Mouse (Mus musculus): ENCODE results near the gene Atrn. TPM values are rescaled to one million over a fixed set of nuclear protein-coding genes. Genes with fewer than 3 reads are reported as not detected.
"Not testable (repeated sequence)": the region's sequence is repeated elsewhere in the genome, so short reads cannot be mapped to it uniquely, and the experiment has no call there.

The Atrn gene
- total RNA-seq, 2 experiments from 2014 or later, result 14.1 to 15.3 TPM

DNA sequence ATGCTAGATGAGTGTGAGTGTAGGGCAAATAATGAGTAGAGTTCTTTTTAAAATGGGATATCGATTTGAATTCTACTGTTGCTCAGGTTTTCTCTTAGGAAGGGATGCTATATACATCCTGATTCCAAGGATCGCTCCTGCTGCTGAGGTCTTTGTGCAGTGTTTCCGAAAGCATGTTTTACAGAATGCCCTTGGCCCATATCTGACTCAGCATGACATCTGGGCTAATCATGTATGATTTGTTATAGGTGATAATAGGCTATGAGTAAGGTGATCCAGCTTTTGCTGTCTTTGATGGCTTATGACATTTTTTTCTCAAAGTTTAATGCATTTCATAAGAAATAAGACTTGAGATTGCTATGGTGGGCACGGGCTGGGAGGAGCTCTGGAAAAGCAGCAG, 66.1 kb downstream of the Atrn start:
- intact Hi-C loops (cut with DNase I), result no loop called here
- no peak for TF ChIP-seq CTCF (IDR thresholded peaks at IDR 0.05)
- no peak for DNase-seq
- Histone ChIP-seq H3K4me3 (no peak overlapping the region), H3K27ac (no peak overlapping the region)

DNA sequence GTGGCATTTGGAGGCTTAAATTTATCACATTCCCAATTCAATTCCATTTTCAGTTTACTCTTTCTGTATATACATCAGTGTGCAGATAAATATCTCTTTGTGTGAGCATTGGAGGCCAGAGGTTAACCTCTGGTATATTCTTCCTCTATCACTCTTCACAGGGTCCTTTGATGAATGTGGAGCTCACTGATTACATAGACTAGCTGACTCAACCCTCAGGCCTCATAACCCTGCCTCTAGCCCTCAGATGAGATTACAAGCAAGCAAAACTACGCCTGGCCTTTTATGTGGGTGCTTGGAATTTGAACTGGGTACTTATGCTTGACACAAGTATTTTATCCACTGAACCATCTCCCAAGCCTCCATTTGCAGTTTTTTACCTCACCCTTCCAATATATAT, 68.6 kb downstream of the Atrn start:
- intact Hi-C loops (cut with DNase I), result no loop called here
- no peak for TF ChIP-seq CTCF (IDR thresholded peaks at IDR 0.05)
- no peak overlapping the region for H3K4me3 ChIP-seq
- H3K27ac ChIP-seq, result no peak overlapping the region
- DNase-seq, result no peak

DNA sequence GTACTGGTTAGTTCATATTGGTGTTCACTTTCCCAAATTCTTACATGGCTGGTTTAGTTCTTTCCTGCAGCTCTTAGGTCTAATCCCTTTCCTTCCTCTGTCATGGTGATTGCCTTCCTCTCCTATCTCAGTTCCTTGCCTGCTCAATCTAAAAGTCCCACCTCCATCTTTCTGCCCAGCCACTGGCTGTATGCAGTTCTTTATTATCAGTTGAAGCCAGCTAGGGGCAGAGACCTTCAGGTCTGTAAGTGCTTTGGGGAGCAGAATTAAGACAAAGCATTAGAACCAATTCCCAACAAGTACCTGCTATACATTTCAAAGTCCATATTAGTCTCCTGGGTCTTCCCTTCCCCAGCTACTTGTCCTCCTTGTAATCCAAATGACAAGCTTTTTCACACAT, 71.3 kb downstream of the Atrn start:
- TF ChIP-seq CTCF (IDR thresholded peaks at IDR 0.05), result no peak
- H3K27ac ChIP-seq, result no peak overlapping the region

DNA sequence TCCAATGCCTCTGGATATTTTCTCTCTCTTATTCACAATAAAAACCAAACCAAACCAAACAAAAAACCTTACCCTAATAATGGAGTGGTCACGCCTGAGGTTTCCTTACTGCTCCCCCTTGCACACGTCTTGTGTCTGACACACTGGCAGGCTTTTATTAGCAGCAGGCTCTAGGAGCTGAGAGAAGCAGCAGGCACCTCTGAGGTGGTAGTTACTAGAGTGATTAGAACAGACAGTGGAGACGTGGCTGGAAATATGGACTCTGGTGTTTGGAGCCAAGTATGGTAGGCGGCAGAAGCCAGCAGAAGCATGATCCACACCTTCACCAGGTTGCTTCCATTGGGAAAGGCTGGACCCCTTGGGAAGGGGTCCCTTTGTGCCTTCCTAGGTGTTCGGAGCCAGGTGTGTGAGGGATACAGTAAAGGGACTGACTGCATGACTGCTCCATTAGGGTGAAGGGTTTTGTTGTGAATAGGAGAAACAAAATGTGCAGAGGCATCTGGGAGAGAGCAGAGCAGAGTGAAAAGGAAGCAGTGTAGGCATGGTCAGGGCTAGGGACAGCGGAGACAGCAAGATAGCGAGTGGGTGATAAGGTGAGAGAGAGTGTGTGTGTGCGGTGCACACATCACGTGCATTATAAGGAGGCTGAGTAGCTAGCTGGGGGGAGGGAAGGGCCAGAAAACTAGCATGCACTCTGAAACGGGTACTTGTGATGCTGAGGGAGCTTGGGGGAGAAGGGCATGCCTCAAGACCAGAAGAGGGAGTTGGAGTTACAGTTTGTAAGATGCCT, 72.0 kb downstream of the Atrn start:
- DNase-seq, result no peak
- no peak overlapping the region for H3K4me3 ChIP-seq
- no peak overlapping the region for H3K27ac ChIP-seq
- no peak for TF ChIP-seq CTCF (IDR thresholded peaks at IDR 0.05)
- intact Hi-C loops (cut with DNase I), result no loop called here

More for the DNA sequence above, 71.3 kb downstream of the Atrn start:
- no peak for DNase-seq
- no peak overlapping the region for H3K4me3 ChIP-seq
- intact Hi-C loops (cut with DNase I), result no loop called here

DNA sequence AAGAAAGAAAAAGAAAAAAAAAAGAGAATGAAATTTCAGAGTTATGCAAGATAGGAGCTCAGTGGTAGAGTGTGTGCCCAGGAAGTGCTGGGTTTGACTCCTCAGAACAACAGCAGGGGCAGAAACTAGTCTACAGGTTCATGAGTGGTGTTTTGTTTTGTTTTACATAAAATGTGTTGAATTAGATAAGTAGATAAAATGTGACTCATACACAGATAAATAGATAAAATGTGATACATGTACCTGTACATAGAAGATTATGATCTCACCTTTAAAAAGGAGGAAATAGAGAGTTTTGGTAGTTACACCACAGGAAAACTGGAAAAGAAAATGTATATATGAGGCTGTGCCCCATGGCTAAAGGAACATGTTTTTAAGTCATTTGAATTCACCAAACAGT, 72.8 kb downstream of the Atrn start:
- intact Hi-C loops (cut with DNase I), result no loop called here
- TF ChIP-seq CTCF (IDR thresholded peaks at IDR 0.05), result no peak
- Histone ChIP-seq H3K4me3 (no peak overlapping the region), H3K27ac (no peak overlapping the region)
- DNase-seq, result no peak

DNA sequence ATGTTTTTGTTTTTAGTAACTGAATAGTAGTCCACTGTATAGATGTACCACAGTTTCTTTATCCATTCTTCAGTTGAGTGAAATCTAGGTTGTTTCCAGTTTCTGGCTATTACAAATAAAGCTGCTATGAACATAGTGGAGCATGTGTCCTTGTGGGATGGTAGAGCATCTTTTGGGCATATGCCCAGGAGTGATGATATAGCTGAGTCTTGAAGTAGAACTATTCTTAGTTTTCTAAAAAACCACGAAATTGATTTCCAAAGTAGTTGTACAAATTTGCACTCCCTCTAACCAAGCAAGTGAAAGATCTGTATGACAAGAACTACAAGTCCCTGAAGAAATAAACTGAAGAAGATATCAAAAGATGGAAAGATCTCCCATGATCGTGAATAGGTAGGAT, 86.5 kb downstream of the Atrn start:
- intact Hi-C loops (cut with DNase I), result no loop called here
- Histone ChIP-seq H3K27ac (no peak overlapping the region), H3K4me3 (no peak overlapping the region)
- no peak for TF ChIP-seq CTCF (IDR thresholded peaks at IDR 0.05)
- no peak for DNase-seq

DNA sequence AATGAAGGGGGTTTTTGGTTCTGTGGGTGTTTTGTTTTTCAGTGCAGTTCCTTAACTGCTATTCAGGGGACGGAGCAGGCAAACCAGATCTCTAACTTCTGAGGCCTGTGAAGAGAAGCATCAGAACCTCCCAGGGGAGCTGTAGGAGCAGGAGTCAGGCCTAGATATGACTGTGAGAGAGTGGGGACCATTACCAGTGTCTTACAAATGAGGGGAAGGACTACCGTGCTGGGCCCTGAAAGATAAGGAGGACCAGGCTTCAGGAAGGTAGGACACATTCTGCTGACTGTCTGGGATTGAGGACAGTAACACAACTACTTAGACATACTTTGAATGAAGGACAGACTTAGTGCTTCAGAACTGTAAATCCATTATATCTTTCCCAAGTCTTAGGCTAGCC, 102.8 kb downstream of the Atrn start:
- no peak for DNase-seq
- intact Hi-C loops (cut with DNase I), result no loop called here
- Histone ChIP-seq H3K4me3 (no peak overlapping the region), H3K27ac (no peak overlapping the region)
- TF ChIP-seq CTCF (IDR thresholded peaks at IDR 0.05), result no peak

DNA sequence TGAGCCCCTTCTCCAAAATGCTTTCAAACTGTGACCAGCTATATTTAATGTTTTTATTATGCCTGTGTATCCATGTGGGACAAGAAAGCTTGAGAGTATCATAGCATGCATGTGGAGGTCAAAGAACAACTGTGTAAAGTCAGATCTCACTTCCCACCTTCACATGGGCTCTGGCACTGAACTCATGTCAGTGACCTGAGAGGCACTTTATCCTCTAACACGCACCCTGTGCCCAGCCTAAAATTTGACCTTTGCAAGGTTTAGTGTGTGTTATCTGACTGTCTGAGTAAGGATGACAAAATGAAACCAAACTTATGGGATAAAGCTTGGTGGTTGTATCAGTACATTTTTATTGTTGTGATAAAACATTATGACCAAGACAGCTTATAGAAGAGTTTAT, 104.3 kb downstream of the Atrn start:
- TF ChIP-seq CTCF (IDR thresholded peaks at IDR 0.05), result no peak
- H3K27ac ChIP-seq, result no peak overlapping the region
- no peak for DNase-seq
- no peak overlapping the region for H3K4me3 ChIP-seq
- intact Hi-C loops (cut with DNase I), result no loop called here

DNA sequence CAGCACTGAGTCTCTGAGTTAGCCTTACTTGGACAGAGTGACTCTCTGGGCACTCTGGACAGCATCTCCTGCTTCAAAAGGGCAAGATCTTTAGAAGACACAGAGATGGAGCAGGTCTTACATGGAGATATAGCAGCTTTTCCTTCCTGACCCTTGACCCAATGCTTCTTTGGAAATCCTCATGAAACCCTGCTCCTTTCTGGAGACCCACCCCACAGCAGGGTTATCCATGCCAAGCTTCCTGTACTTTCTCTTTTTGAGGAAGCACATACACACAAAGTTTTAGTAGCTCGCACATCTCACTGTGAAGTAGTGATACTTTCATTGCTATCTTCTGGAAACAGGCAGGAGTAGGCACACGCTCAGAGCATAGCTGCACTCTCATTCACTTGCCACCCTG, 118.9 kb downstream of the Atrn start:
- DNase-seq, result no peak
- Histone ChIP-seq H3K27ac (no peak overlapping the region), H3K4me3 (no peak overlapping the region)
- intact Hi-C loops (cut with DNase I), result no loop called here
- no peak for TF ChIP-seq CTCF (IDR thresholded peaks at IDR 0.05)

DNA sequence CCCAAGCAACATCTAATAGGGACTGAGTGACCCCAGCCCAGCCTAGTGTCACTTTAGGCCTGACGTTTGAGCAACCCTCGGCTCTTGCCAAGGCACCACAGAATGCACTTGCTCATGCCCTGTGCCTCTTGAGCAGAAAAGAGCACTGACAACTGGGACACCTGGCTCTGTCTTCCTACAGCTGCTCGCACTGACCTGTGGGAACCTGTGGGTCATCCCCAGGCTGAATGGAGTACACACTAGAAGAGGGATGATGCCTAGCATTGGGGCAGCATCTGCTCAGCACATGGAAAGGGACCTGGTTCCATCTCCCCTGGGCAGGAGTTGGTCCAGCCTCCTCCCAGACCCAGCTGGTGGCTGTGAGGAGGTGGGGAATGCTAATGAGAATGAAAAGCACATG, 120.6 kb downstream of the Atrn start:
- Histone ChIP-seq H3K27ac (no peak overlapping the region), H3K4me3 (no peak overlapping the region)
- DNase-seq, result no peak
- intact Hi-C loops (cut with DNase I), result no loop called here
- TF ChIP-seq CTCF (IDR thresholded peaks at IDR 0.05), result no peak

DNA sequence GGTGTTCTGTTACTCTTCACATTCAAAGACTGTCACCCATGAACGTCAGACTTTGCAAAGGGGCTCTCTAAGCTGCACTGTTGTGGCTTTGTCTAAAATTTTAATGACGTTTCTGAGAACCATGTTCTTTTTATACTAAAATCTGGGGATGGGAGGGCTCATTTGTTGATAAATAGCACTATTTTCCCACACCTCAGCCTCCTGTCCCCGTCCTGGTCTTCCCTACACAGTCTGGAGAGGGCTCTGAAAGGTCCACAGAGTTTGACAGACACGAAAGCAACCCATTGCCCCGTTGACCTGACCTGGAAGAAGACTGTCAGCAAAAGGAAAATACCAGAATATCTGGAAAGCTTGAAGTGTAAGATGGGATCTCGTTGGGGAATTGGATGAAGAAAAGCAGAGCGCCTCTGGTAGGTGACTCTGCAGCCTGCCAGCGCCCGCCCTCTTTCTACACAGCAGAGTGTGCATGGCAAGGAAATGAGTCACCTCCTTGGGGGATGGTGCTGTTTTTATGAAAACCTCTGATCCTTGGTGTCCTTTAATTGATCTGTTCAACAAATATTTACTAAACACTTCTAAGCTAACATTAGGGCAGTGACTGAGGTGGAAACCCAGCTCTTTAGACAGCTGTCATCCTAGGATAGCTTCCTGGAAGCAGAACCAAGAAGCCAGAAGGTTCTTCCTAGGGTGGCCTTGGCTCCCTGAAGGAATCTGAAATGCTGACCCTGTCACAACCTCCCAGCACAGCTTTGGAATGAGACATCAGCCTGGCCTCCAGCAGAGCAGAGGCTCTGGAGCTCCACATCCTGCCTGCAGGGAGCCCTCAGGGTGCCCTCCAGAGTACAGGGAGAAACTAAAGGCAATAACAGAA, 123.0 kb downstream of the Atrn start:
- DNase-seq, result peak; percentile 53
- no peak overlapping the region for H3K4me3 ChIP-seq
- TF ChIP-seq CTCF (IDR thresholded peaks at IDR 0.05), result no peak
- intact Hi-C loops (cut with DNase I), result no loop called here
- H3K27ac ChIP-seq, result peak overlapping the region; percentile 62

DNA sequence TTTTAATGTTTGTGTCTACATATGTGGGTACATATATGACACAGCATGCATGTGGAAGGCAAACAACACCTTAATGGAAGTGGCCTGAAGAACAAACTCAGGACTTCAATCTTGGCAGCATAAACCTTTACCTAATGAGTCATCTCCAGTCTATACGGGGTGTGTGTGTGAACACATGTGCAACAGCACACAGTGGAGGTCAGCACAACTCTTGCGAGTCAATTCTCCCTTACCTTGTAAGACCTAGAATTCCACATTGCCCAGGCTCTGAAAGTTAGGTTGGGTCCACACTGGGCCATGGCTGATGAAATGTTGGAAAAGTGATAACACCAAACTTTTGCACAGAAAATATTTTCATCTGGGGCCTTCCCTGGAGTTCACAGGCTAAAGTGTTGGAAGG, 124.3 kb downstream of the Atrn start:
- Histone ChIP-seq H3K4me3 (no peak overlapping the region), H3K27ac (no peak overlapping the region)
- intact Hi-C loops (cut with DNase I), result no loop called here
- no peak for DNase-seq
- no peak for TF ChIP-seq CTCF (IDR thresholded peaks at IDR 0.05)

DNA sequence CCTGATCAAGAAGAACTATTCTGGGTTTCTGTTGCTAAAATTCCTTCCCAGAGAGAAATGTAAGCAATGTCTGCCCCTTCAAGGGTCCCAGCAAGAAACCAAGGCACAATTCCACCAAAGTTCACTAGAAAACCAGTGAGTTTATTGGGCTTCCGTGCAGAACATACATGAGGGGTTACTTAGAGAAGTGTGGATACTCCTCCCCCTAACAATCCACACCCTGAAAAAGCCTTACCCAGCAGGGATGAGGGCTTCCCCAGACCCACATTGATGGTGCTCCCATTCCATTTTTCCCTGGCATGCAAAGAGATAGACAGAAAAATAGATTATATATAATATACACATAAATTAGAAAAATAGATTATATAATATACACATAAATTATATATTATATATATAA, 124.7 kb downstream of the Atrn start:
- Histone ChIP-seq H3K27ac (no peak overlapping the region), H3K4me3 (no peak overlapping the region)
- no peak for DNase-seq
- TF ChIP-seq CTCF (IDR thresholded peaks at IDR 0.05), result no peak
- intact Hi-C loops (cut with DNase I), result no loop called here

DNA sequence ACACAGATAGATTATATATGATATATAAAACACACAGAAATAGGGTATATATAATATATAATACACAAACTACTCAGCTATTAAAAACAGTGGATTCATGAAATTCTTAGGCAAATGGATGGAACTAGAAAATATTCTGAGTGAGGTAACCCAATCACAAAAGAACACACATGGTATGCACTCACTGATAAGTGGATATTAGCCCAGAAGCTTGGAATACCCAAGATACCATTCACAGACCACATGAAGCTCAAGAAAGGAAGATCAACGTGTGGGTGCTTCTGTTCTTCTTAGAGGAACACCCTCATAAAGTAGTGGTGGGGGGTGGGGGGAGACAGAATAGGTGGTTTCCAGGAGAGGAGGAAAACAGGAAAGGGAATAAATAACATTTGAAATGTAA, 125.1 kb downstream of the Atrn start:
- DNase-seq; intact Hi-C loops (cut with DNase I); H3K4me3 ChIP-seq; H3K27ac ChIP-seq: not testable (repeated sequence)

All from gastrocnemius, adult 2 months (tissue).